Mouse (Mus musculus) hindbrain, embryonic 16.5 days (tissue): ENCODE results near the gene Gm4952. TPM values are rescaled to one million over a fixed set of nuclear protein-coding genes. Genes with fewer than 3 reads are reported as not detected.

Experiments
- polyA plus RNA-seq: library from polyadenylated mRNA; unstranded; fragments of >200 nt; fragmentation: Nextera tagmentation; extraction: Ambion mirVana; gene quantifications from 2 replicates; pipeline ENCODE4 v1.2.1, GENCODE M21; 2015

Gene Gm4952
- polyA plus RNA-seq, 1 experiment from 2014 or later = 0.11 TPM

Other genes starting within 250 kb of the Gm4952 start
- gene Olfr1440, start 212.7 kb upstream of the Gm4952 start, polyA plus RNA-seq = not detected in 2 replicates
- gene Olfr1441, start 182.5 kb upstream of the Gm4952 start, polyA plus RNA-seq = not detected in 2 replicates
- not detected in 2 replicates for gene Pfpl, start 172.1 kb upstream of the Gm4952 start, polyA plus RNA-seq
- 0.66 and 0.77 TPM in 2 replicates for gene Mpeg1, start 139.2 kb upstream of the Gm4952 start, polyA plus RNA-seq
- gene Dtx4, start 98.5 kb upstream of the Gm4952 start, polyA plus RNA-seq = 32.7 and 39.2 TPM in 2 replicates
- 6.2 and 6.9 TPM in 2 replicates for gene Fam111a, start 54.2 kb upstream of the Gm4952 start, polyA plus RNA-seq
- gene Glyat, start 33.3 kb downstream of the Gm4952 start, polyA plus RNA-seq = not detected in 2 replicates
- gene Olfr1442, start 70.5 kb downstream of the Gm4952 start, polyA plus RNA-seq = not detected in 2 replicates
- gene Olfr1443, start 78.1 kb downstream of the Gm4952 start, polyA plus RNA-seq = not detected in 2 replicates
- not detected in 2 replicates for gene Keg1, start 95.8 kb downstream of the Gm4952 start, polyA plus RNA-seq
- gene Cntf, start 165.7 kb downstream of the Gm4952 start, polyA plus RNA-seq = 0.97 and 1.3 TPM in 2 replicates
- gene Zfp91, start 196.2 kb downstream of the Gm4952 start, polyA plus RNA-seq = 10.5 TPM in 2 replicates
- 0.84 and 1.2 TPM in 2 replicates for gene Lpxn, start 196.2 kb downstream of the Gm4952 start, polyA plus RNA-seq
- gene Gm5244, start 246.7 kb downstream of the Gm4952 start, polyA plus RNA-seq = not detected in 2 replicates